Mouse (Mus musculus) embryo, embryonic 10 days (tissue): Measurements from ENCODE around the gene Trdmt1.

Experiments used
- DNase-seq: peaks from one replicate; pipeline ENCODE4 v3.0.0-alpha.2; 2015; ENCODE audit warnings: low spot score

The Trdmt1 gene

DNA sequence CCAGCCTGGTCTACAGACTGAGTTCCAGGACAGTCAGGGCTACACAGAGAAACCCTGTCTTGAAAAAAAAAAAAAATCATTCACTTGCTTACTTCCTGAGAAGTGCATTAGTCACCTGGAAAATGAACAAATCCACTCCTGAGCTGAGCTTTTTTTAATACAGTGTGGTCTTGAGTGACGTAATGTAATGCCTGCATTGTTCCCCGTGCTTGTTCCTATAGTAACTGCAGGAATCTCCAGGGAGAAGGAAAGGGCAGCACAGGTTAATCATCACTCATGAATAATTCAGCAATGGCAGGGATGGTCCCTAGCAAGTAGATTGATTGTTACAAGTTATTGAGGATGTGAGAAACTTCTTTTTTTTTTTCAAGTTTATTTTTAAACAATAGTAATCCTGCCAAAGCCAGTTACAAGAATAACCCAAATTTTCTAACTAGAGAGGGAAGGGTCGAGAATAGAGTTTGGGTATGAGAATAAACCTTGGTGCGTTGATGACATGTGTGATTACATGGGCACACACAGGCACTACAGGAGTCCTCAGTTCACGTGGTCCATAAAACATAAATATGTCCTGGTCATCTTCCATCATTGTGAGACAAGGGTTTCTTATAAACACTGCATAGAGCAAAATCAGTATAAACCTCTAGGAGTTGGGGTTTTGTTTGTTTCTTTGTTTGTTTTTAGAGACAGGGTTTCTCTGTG, 44.0 kb downstream of the Trdmt1 start:
- peak; percentile 62 for DNase-seq

GRCm38 (mm10) chr2:13499196-13499595, 45.3 kb downstream of the Trdmt1 start:
- DNase-seq: no peak

- DNase-seq: no peak
Observed at GRCm38 (mm10) chr2:13496087-13496486, 48.4 kb downstream of the Trdmt1 start.

DNA sequence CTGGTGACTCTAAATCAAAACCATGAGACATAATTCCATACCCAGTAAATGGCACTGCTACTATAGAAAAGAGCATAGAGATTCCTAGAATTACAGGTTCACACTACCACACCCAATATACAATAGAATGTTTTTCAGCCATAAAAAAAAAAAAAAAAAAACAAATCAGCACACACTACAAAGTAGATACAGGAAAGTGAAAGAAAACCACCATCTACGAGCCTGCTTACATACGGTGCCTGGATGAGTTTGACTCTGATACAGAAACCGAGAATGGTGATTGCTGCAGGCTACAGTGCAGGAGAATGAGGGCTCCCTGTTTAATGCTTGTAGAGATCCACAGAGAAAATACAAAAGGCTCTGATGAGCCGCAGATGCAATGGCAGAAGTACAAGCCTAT, 51.5 kb downstream of the Trdmt1 start:
- no peak for DNase-seq

GRCm38 (mm10) chr2:13491734-13492133, 52.7 kb downstream of the Trdmt1 start, which contains the start of gene Cubn:
TSS of gene Cubn (minus strand) at chr2:13491813.
- DNase-seq: no peak

- no peak for DNase-seq
Observed at GRCm38 (mm10) chr2:13490480-13490879, 54.0 kb downstream of the Trdmt1 start.

DNA sequence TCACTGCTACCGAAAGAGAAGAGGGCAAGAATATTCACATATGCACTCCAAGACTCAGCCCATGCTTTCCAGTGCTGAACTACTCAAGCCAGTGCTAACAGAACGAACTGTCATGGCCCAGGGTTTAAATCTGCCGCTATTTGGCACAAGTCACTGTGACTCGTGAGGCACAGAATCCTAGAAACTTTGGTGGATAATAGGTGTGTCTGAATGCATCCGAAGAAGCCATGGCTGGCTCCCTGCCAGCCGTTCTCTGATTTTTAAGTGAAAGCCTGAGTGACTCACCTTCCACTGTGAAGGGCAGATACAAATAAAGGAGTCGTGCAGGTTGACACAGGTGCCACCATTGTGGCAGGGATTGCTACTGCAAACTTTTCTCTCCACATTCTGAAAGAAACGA, 58.0 kb downstream of the Trdmt1 start:
- no peak for DNase-seq

GRCm38 (mm10) chr2:13484566-13484965, 59.9 kb downstream of the Trdmt1 start:
- no peak for DNase-seq

DNA sequence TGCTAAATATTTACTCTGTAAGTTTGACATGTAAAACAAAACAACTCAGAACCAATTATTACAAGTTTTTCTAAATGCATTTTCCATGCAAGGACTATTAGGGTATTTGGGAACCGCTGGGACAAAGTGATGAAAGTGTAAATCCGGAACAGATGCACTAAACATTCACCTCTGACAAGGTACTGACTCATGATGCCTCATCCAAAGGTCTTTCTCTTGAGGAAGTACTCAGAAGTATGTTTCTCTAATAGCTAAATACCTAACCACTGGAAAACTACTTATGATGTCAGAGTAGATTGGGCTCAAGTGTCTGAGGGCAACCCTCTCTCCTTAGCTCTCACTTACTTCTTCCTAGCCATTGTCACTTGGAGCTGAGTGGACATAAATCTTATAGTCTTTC, 63.7 kb downstream of the Trdmt1 start:
- DNase-seq: no peak

GRCm38 (mm10) chr2:13479165-13479564, 65.3 kb downstream of the Trdmt1 start:
- no peak for DNase-seq

DNA sequence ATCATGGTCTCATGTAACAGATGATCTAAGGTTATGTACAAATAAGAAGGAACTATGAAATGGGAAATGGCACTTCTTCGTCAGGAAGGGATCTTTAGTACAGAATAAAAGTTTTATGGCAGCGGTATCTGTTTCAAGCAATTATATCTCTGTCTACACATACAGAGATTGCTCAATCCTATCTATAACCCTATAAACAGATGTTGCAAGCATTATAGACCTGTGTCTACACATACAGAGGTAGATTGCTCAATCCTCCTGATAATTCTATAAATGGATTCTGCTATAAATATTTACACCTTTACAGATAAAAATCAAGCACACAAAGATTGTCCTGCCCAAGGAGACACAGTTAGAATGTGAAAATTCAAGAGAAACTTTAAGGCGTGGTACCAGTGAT, 74.4 kb downstream of the Trdmt1 start:
- no peak for DNase-seq

- DNase-seq: no peak
Observed at GRCm38 (mm10) chr2:13469641-13470040, 74.8 kb downstream of the Trdmt1 start.

- no peak for DNase-seq
Observed at GRCm38 (mm10) chr2:13466685-13467084, 77.8 kb downstream of the Trdmt1 start.
